Mouse (Mus musculus) left cerebral cortex, postnatal 10 days (tissue): ENCODE results near the gene Mybpc3. TPM values are rescaled to one million over a fixed set of nuclear protein-coding genes. Genes with fewer than 3 reads are reported as not detected.
"Not testable (repeated sequence)": the region's sequence is repeated elsewhere in the genome, so short reads cannot be mapped to it uniquely, and the experiment has no call there.

Experiments
- DNase-seq, 2 experiments: peaks; one replicate each; pipeline ENCODE4 v3.0.0; 2021 to 2022; ENCODE audit warnings: low spot score in 2 of 2, mixed read lengths in 1 of 2; ENCODE audit errors: extremely low spot score in 1 of 2
- intact Hi-C: fragments of 180-260 bp; cut with DNase I; formaldehyde crosslinking; loops from one replicate; pipeline ENCODE4 v1.15.1; 2025
- total RNA-seq, 2 experiments: library from RNA; stranded (reverse); gene quantifications; 2 replicates each; pipeline ENCODE4 v1.2.3; 2021

Gene Mybpc3
- total RNA-seq, 2 experiments from 2014 or later = 0.51 to 0.61 TPM

DNA sequence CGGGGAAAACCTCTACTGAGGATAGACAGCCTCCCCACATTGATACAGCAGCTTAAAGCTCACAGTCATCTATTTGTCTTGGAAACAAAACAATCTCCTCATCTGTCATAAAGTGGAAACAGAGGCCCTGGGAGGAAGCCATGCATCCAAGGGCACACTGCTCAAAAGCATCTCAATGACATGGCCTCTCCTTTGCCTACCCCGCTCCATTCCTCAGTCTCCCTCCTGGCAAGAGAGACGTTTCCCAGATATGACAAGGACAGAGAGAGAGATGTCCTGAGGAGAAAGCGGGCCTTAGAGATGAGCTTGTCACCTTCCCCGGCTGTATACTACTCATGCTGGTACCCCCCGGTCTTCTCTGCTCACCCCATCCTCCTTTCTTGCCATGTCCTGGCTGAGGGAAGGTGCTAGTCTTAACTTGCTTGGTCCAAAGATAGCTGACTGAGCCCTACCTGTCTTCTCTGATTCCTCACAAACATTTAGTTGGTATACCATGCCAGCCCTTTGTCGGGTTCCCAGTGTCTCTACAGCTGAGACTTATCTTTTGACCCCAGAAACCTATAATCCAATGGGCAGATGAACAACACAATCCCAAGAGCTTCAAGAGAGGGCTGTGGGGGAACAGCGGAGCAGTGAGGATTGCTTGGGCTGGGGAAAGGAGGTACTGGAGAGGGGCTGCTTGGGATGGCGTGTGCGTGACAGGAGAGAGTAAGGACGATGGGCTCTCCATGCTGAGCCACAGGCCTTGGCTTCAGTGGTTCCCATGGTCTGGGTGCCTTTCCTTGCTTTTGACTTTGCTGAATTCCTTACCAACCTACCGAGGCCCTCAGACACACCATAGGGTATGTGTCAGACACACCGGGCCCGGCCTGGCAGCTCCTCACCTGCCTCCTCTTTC is 32.2 kb upstream of the Mybpc3 start:
- DNase-seq = no peak
- intact Hi-C loops = no loop called here

DNA sequence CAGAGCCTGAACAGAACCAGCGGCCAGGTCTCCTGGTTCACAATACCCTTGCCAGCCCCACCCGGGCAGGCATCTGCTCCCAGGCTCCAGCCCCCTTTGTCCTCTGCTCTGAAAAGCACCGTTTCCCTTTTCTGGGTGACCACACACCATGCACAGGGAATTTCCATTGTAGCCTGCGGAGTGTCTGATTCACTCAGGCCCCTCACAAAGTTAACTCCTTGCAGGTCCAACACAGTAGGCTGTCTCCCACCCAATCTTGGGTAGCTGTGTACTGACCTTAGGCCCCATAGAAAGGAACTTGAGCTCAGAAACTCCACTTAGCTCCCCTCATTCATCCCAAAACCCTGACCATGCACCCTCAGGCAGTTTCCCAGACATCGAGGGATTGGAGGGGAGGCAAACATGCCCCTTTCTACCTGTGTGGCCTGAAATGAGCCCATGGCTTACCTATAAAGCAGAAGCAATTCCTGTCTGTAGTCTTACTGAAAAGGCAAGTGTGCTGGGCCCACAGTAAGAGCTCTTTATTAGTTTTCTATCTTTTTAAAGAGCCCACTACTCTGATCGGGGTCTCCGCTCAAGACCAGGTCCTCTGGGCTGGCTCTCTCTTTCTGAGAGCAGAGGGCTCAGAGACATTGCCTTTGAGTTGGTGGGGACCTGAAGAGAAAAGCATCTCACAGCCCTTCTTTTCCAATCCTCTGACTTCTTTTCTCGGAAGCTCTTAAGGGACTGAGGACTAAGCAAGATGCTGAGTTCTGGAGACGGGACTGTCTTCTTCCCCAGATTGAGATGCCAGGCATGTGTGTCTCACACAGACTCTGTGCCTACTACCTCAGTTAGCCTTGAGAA is 31.3 kb upstream of the Mybpc3 start:
- intact Hi-C loops = no loop called here
- no peak for DNase-seq

DNA sequence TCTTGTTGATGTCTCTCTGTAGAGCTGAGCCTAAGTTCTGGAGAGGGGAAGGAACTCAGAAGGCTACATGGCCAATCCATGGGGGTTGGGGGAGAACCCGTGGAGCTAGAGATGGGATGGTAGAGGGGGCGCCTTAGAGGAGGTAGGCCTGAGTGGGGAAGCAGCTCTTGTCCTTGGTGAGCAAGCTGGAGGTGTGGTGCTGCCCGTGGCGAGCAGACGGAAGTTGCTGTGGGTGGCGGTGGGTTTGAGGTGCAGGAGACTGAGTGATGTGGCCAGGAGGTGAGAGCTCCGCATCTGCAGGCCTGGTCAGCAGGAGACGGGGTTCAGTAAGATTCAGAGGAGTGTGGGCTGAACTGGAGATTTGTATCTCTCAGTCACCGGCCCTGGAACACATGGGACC is 30.5 kb upstream of the Mybpc3 start:
- intact Hi-C loops = no loop called here
- no peak for DNase-seq

DNA sequence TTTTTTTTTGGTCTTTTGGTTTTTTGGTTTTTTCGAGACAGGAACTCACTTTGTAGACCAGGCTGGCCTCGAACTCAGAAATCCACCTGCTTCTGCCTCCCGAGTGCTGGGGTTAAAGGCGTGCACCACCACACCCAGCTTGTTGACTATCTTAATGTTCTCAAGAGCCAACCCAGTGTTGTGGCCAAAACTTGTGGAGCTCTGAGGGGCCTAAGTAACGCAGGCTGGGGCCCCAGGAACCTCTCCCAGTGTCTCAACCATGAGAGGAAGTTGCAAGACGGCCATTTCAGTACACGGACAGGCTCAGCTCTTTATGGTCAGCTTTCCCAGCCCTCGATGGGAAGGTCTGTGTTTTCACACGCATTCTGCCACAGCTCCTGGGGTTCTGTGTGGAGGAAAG is 29.0 kb upstream of the Mybpc3 start:
- intact Hi-C loops = no loop called here
- DNase-seq = no peak

DNA sequence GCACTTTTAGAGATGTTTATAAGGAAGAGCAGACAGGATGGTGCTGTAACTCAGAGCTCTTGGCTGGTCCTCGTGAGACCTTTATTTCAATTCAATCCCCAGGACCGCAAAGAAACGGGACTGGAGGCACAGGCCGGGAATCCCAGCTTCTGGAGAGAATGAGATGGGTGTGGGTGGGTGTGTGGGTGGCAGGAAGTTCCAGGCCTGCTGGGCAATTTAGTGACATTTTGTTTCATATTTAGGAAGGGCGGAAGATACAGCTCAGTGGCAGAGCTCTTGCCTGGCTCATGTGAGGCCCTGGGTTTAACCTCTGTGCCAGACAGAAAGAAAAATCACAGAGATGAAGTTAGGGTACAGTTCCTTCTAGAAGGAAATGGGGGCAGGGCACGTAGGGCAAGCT is 27.7 kb upstream of the Mybpc3 start:
- intact Hi-C loops = no loop called here
- DNase-seq = no peak

DNA sequence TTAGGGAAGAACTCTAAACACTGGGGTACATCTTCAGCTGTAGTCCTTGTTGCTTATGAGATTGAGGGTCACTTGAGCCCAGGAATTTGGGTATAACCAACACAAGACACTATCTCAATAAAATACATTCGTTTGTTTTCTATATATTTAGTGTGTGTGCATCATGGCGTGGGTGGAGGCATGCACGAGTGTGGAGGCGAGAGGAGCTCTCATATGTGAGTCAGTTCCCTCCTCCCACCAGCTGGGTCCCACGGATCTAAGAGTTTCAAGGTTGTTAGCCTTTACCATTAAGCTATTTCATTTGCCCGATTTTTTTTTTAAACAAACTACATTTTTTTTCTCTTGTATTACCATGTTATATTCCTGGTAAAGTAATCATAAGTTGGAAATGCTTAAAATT is 27.1 kb upstream of the Mybpc3 start:
- DNase-seq = no peak
- intact Hi-C loops = no loop called here

DNA sequence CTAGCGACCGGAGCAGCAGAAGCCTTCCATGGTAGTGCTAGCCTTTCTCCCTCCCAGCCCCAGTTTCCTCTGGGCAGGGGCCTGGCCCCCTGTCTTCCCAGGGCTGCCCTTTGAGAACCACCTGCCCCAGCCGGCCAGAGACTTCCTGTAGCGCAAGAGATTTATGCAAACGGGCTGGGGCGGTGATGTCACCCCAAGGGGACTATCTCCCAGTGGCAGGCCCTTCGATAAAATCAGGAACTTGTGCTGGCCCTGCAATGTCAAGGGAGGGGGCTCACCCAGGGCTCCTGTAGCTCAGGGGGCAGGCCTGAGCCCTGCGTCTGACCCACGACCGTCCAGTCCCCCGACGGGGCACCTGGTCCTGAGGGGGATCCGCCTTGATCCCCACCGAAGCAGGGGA is 21.4 kb upstream of the Mybpc3 start:
- DNase-seq = peak in 1 of 2 experiments; percentile 55
- intact Hi-C loops = no loop called here

DNA sequence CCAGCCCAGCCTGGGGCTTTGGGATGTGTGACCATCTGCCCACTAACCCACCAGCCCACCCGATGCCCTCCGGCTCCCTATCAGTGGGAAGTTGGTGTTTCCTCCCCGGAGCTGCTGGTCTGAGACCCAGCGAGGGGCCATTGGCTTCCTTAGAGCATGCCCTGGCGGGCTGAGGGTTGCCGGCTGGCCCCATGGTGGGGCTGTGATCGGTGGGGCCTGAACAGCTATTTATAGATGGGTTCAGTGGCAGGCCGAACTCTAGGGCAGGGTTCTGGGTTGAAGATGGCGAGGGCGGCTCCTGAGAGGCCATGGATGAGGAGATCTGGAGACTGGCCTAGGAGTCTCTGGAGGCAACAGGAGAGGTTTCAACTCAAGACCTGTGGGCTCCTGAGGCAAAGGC is 20.9 kb upstream of the Mybpc3 start:
- DNase-seq = no peak
- intact Hi-C loops = no loop called here

DNA sequence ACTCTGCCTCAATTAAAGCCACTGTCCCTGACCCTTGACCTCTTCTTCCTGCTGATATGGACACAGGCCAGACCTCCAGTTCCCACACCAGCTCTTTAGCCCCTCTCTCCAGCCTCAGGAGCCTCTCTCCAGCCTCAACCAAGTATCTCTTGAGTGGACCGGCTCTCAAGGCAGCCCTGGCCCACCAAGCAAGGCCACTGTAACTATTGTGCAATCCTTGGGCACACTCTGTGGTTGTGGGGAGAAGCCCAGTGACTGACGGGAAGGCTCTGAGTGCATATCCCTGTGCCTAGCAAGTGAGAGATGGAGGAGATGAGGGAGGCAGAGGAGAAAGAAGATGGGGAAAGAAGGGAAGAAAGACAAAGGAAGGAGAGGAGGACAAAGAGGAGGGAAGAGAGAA is 19.8 kb upstream of the Mybpc3 start:
- intact Hi-C loops = no loop called here
- DNase-seq = no peak

DNA sequence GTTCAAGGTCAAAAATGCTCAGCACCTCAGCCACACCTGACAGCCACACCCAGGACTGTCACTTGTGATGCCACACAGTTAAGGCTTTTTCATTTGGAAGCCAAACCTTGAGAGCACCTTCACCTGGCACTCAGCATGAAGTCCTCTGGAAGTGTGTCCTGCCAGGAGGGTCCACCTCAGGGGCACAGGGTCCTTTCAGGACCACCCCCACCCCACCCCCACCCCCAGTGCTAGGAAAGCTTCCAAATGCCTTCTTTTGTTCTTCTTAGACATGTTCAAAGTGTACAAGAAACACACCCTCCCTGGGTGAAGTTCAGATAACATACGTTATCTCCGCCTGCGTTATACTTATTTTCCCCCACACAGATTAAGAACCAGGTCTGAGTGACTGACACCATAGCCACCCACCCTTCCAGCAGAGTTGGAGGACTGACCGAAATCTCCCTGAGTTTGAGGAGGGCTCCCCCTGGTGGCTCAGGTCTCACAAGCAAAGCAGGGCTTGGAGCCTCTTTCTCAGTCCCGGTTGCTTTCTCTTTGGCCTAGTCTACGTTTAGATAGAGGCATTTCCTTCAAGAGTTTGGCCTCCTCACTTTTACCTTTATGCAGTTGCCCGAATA is 16.7 kb upstream of the Mybpc3 start:
- intact Hi-C loops = loop anchor here (2.0 kb wide), 1 partner anchor 30 kb away; the partner anchor contains the start of gene Slc39a13

DNA sequence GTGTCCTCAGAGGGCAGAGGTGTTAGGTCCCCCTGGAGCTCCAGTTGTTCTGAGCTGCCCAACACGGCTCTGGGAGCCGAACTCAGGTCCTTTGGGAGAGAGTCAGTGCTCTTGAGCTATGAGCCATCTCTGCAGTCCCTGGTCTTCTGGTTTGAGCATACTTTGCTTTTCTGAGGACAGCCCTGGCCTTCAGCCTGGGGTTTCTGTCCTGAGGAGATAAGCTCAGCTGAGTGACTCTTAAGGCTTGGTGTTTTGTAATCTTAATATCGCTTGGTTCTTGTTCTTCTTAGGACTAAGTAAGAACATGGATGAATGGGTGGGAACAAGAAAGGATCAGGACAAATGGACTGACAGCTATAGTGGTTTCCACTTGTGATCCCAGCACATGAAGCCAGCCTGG is 9.8 kb upstream of the Mybpc3 start:
- intact Hi-C loops = no loop called here
- no peak for DNase-seq

More for the DNA sequence above, 16.7 kb upstream of the Mybpc3 start:
- peak; percentile 84 to 93 for DNase-seq

DNA sequence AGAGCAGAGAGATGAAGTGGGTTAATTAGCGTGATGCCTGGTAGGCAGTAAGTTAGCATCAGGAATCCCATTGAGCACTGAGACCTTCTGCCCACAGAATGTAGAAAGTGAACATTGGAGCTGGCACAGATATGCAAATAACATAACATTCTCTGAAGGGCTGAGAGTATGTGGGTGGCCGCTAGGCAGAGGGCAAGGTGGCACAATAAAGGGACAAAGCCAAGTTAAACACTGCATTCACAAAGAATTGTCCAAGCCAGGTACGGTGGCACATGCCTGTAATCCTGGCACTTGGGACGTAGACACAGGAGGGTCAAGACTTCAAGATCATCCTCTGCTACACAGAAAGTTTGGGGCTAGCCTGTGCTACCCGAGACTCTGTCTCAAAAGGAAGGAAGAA is 8.7 kb upstream of the Mybpc3 start:
- DNase-seq = no peak
- intact Hi-C loops = no loop called here

DNA sequence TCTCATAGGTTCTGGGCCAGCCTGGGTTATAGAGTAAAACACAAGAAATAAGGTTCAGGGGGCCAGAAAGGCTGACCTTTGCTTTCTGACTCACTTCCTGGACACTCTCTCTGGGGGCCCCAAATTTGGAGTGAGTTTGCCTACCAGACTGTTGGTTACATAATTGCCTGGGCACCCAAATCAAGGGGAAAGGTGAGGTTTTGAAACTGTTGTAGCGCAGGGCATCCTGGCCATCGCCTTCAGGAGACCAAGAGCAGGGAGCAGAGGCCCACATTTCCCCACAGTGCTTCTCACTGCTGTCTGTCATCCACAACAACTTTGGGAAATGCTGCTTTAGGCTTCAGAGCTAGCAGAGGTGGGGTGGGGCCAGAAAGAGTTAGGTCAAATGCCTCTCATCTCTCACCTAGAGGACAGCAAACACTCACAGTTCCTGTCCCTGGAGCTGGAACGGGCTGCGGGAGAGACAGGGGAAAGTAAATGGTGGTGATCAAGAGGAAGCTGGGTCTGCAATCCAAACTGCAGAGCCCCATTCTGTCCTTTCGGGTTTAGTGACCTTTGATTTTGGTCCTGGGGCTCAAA is 8.0 kb upstream of the Mybpc3 start:
- intact Hi-C loops = no loop called here
- DNase-seq = no peak

DNA sequence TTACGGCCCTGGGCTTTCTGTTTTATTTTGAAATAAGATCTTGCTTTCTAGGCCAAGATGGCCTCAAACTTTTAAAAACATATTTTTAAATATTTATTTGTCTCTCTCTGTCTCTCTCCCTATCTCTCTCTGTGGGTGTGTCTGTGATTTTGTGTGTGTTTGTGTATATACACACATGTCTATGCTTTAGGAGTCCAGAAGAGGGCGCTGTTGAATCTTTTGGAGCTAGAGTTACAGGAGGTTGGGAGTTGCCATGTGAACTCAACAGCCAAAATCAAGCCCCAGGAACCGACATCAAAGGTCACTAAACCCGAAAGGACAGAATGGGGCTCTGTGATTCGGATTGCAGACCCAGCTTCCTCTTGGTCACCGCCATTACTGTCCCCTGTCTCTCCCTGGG is 7.5 kb upstream of the Mybpc3 start:
- intact Hi-C loops = no loop called here
- no peak for DNase-seq

DNA sequence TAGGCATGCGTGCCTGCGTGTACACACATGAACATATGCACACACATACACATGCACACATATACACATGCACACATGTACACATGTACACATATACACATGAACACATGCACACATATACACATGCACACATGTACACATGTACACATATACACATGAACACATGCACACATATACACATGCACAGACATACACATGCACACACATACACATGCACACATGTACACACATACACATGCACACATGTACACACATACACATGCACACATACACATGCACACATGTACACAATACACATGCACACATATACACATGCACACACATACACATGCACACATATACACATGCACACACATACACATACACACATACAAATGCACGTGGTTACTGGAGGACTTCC is 6.1 kb upstream of the Mybpc3 start:
- DNase-seq, intact Hi-C loops: not testable (repeated sequence)

DNA sequence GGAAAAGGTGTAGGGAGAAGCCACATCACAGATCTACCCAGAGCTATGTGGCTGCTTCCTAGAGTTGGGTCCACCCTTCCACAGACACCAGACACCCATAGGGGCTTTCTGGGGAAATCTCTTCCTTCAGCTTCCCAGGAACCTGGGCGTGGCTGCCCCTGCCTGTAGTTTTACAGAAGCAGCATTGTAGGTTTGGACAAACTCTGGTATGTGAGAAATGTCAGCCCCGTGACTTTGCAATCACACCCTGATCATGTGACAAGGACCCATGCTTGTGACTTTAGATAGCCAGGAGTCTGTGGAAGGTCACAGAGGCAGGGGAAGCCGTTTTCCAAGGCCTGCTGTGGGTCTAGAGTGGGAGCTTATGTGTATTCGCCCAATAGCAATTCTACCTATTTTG is 5.5 kb upstream of the Mybpc3 start:
- DNase-seq = no peak
- intact Hi-C loops = no loop called here

DNA sequence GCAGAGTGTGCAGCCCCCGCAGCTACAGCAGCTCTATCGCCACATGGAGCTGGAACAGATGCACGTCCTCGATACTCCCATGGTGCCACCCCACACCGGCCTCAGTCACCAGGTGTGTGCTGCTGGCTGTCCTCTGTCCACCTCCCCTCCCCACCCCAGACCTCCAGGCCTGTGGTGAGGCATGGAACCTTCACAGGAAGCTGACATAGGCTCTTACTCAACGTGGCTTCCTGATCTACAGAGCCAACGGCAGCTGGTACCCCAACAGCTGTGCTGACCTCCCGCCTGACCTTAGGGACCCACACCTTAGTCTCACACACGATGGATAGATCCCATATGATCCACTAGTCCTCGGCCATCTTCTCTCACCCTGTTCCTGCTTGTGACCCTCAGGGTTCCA is 4.6 kb upstream of the Mybpc3 start:
- intact Hi-C loops = no loop called here
- DNase-seq = no peak

DNA sequence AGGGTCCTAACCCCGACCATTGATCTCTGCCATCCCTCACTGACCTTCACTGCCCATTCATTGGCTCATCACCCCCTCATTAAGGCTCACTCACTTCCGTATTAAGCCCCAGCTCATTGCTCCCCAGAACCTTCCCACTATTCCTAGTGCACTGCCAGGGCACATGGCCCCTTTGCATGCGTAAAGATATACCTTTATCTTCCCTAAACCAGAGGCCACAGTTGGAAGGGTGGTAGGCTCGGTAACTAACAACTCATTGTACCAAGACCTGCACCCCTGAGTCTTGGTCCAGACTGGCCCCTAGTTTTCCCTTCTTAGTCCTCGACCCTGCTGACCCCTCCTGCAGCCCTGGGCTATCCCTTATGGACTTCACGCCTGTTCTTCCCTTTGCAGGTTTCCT is 4.1 kb upstream of the Mybpc3 start:
- intact Hi-C loops = no loop called here
- DNase-seq = no peak
